Mouse (Mus musculus) granulocyte monocyte progenitor cell, adult 5-6 weeks (primary cell): ENCODE data around the gene Kcnip1. TPM values are rescaled to one million over a fixed set of nuclear protein-coding genes. Genes with fewer than 3 reads are reported as not detected.

Experiments used
- ATAC-seq: replicated peaks from 2 replicates; pipeline ENCODE4 v1.8.0; 2016; ENCODE audit warnings: mild to moderate bottlenecking, moderate TSS enrichment, inconsistent platforms; ENCODE audit not compliant: poor library complexity, severe bottlenecking
- total RNA-seq, 2 experiments: library from RNA; stranded (forward) in 1 of 2; stranded (reverse) in 1 of 2; fragments of 200-712, 200-1000 nt in 1 of 2; fragments of >200 nt in 1 of 2; fragmentation: Nextera tagmentation in 1 of 2; gene quantifications; 2 replicates each; pipeline ENCODE4 v1.2.3; 2014 to 2017

Kcnip1 gene
- total RNA-seq, 2 experiments from 2014 or later = not detected

GRCm38 (mm10) chr11:33993496-33993895 lies 544 bp upstream of the Kcnip1 start:
- ATAC-seq = no peak

DNA sequence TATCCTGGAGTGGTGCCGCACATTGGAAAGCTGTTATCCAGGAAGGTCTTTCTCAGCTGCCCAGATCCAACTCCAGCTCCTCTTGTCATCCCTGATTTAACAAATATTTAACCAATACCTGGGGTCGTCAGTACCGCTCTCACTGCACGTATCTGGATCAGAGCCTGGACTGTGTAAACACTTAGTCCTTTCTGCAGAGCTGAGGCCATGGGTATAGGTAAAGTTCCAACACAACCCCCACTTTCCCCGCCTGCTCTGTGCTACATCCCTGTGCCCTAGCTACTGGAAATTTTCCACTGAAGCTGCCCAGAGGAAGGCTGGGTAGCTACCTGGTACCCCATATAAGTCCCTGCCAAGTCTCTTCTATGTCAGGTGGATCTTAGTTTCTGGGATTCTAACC lies 3.0 kb downstream of the Kcnip1 start:
- ATAC-seq = no peak

DNA sequence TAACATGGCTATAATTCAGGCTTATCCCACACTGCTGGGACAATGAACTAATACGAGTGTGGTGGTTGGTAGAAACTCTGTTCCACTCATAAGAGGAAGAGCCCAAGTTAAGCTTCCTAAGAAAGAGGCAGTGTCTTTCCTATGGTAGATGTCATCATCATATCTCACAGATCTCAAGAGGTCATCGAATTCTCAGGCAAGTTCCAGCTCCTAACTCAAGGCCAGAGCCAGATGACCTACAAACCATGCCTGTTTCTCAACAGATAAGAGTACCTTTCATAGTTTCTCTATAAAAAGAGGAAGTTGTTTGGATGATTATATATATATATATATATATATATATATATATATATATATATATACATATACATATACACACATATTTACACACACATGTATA lies 6.4 kb downstream of the Kcnip1 start:
- ATAC-seq = peak; percentile 70

GRCm38 (mm10) chr11:33980146-33980545 lies 12.8 kb downstream of the Kcnip1 start:
- no peak for ATAC-seq

DNA sequence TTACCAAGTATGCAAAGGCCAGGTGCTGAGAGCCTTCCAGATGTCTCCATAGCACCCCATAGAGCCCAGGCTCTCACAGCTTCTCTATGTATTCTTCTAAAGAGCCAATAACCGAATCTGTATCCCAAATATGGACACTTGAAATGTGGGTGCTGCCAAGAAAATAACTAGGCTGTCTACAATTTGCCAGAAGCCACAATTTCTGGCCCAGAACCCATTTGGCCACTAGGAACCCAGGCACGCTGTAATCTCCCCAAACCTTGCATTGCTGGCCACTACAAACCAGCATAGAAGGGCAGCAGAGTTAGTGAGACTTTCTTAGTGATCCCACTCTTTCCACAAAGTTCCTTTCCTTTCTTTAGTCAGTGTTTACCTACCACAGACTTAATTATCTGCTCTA lies 17.8 kb downstream of the Kcnip1 start:
- no peak for ATAC-seq

DNA sequence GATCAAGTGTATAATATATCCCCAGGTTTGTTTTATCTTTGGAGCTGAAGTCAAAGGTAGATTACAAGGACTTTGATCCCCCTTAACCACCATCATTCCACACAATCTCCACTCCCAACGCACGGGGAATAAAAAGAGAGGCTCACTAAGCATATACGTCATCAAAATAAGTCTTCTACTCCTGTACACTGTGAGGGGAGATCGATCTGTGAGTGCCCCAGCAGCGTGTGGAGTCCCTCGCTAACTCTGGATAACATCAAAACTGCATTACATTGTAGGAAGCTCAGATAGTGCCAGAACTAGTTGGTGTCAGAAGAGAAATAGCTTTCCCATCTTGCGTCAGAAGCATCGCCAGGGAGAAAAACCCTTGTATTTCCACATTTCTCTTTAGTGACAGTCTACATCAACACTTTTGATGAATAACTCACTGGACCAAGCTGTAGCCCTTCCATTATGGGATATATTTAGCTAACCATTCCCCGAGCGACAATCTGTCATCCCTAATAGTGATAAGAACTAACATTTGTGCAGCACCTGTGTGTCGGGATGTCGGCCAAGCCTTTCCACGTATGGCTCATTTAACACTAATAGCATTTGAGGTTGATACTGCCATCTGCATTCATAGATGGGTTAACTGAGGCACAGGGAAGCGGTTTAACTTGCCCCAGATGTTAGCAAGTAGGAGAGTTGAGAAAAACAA lies 18.5 kb downstream of the Kcnip1 start:
- no peak for ATAC-seq

GRCm38 (mm10) chr11:33972114-33972513 lies 20.8 kb downstream of the Kcnip1 start:
- ATAC-seq = no peak

- no peak for ATAC-seq
These were observed 23.8 kb downstream of the Kcnip1 start for GRCm38 (mm10) chr11:33969199-33969598.

- ATAC-seq = peak; percentile 87
These were observed 25.2 kb downstream of the Kcnip1 start for GRCm38 (mm10) chr11:33967708-33968107.

DNA sequence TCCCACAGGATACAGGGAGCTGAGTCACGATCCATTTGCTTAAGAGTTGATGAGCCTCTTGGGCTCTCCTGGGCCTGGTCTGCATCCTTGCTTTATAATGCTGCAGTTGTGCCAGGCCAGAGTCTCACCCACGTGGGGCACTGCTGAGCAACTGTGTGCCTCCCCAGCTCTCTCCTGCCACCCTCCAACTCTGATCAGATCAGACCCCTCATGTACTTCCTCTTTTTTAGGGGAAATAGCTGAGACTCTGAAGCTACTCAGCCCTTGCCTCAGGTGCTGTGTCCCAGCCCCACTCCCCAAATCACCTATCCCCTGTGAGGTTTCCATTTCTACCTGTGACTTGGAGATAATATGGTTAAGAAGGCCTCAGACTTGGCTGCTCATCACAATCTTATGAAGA lies 27.6 kb downstream of the Kcnip1 start:
- peak; percentile 79 for ATAC-seq

DNA sequence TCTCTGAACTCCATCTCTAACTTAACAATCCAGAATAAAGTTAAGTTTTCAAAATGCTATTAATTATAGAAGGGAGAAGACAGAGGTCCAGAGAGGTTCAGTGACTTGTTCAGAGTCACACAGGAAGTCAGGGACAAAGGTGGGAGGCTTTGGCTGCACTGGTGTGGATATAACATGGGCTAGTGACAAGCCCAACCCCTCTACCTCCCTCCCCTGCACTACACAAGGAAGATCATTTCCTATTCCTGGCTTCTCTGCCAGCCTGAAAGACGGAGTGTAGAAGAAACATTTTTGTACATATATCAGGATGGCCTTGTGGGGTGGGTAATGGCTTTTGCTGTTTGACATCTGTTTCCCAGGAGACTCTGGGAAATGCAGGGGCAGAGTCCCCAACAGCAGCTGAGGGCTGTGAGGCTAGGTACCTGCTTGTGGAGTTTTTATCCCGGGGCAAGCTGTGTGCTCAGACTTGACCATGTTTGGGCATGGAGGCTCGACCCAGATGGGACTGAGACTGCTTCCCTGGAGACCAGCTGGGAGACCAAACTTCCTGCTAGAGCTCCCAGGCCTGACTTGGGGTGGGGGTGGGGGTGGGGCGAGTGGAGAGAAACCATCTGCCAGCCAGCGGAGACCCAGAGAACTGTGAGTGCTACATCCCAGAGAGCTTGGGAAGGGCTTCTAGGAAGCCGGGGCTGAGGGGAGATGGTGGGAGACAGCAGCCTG lies 30.1 kb downstream of the Kcnip1 start, which contains the start of gene Kcnmb1:
Kcnmb1 (plus strand) TSS at position 326 of the 720 bp plus-strand sequence.
- ATAC-seq = no peak

DNA sequence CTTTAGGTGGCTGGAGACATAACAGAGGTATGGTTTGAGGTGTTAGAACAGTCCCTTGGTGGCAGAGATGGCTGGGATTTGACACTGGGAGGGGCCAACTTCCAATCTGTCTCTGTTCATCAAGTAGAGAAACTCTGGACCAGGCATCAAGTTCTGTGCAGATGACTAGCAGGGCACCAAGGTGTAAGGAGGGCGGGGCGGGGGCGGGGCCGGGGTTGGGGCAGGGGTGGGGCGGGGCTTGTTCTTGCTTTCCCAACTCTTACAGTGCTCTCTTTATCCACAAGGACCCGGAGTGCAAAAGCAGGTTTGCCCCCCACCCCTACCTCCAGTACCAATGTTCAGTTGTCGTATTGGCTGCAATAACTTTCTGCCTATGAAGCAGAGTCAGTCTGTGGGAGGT lies 30.8 kb downstream of the Kcnip1 start:
- no peak for ATAC-seq

DNA sequence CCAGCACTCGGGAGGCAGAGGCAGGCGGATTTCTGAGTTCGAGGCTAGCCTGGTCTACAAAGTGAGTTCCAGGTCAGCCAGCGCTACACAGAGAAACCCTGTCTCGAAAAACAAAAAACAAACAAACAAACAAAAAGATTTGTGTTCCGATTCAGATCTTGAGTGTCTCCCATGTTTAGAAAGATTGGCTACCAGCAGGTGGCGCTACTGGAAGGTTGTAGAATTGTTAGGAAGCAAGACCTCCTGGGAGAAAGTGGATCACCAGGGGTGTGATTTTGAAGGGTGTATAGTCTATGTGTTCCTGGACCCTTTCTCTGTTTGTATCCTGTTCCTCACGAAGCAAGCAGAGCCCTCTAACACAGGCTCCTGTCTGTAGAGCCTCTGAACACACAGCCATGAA lies 34.2 kb downstream of the Kcnip1 start:
- ATAC-seq = peak; percentile 48

GRCm38 (mm10) chr11:33957595-33957994 lies 35.4 kb downstream of the Kcnip1 start:
- no peak for ATAC-seq

GRCm38 (mm10) chr11:33956623-33957022 lies 36.3 kb downstream of the Kcnip1 start:
- ATAC-seq = no peak

DNA sequence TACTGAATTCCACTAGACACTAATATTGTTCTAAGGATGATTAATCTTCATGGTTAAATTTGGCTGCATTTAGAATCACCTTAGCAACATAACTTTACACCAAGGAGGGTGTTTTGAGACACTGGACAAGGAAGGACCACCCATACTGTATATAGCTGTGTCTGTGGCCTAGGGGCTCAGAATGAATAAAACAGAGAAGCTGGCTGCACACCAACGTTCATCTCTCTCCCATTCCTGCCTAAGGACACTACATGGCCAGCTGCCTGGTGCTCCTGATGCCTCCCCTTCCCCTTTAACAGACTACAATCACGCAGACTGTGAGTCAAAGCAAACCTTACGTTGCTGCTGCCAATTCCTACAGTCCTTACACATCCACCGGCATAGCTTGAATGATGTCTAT lies 37.0 kb downstream of the Kcnip1 start:
- ATAC-seq = no peak

GRCm38 (mm10) chr11:33951684-33952625 lies 41.0 kb downstream of the Kcnip1 start:
- ATAC-seq = no peak

DNA sequence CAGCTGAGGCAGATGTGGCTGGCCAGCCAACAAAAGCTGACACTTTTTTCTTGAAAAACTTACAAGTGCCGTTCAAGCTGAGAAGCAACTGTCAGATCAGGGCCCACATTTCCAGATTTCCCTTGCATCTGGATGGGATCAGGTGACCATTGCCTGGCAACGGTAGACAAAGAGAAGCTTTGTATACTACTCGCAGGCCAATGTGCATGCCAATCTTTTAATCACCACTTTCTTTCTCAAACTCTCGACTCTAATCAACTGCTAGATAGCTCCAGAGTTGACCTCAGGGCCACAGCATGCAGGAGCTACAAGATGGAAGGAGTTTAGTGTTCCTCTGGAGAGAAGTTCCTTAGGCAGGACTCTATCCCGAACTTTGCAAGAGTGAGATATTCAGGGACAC lies 41.8 kb downstream of the Kcnip1 start:
- ATAC-seq = no peak

GRCm38 (mm10) chr11:33946501-33946900 lies 46.5 kb downstream of the Kcnip1 start:
- no peak for ATAC-seq

DNA sequence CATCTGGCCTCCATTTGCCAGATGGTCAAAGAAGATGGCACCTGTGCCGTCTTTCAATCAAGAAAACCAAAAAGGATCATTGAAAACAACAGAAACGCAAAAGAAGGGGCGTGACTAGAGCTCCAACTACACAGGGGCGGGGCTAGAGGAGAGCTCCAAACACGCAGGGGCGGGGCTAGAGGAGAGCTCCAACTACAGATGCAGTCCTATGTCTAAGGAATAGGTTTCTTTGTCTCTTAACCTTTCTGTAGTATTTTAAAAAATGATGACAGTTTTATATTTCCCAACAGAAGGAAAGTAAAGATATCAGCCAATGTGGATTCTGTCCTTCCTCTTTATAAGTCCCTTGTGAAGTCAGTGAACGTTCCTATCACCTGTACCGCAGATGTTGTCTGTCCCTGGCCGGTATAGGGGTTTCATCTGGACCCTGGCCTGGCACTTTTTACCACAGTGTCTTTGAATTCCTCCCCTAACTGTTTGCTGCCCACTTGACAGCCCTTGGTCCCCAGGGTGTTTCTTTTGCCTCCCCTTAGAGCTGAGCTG lies 48.1 kb downstream of the Kcnip1 start:
- ATAC-seq = no peak
